Mouse (Mus musculus) kidney, postnatal 25 days (tissue): ENCODE results near the gene Sgsm2.

Experiments used
- DNase-seq, 2 experiments: peaks; one replicate each; pipeline ENCODE4 v3.0.0; 2021; ENCODE audit warnings: mixed read lengths in 2 of 2

Gene Sgsm2

DNA sequence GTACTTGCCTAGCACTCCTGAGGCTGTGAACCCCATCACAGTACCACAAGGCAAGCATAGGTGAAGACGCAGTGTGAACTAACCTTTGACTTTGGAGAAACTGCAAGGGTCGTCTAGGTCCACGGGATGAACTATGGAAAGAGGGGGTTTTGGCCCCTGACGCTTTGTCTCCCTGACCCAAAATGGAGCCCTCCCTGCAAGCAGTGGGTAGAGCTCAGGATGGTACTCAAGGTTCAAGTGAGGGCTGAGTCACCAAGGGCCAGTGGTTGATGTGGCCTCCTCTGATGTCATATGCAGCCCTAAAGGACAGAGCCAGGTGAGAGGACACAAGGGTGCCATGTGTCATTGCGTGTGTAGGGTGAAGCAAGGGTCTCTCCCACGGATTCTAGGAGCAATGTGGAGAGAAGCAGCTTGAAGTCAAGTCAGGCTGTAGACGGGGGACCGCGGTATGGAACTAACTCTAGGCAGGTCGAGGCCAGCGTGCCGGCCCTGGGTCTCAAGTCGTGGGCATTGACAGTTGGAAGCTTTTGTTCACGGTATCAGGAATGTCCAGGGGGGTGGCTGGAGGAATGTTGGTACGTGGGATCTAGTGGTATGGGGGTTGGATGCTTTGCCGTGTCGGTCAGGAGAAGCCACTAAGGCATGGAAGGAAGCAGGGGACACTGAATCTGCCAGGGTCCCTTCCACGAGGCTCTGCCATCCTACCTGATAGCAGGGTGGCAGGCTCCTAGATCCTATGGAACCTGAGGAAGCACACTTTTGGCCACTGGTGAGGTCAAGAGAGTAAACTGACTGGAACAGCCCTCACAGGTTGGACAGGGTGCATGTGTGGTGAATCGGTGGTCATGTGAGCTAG, 56.8 kb downstream of the Sgsm2 start:
- DNase-seq, result no peak

DNA sequence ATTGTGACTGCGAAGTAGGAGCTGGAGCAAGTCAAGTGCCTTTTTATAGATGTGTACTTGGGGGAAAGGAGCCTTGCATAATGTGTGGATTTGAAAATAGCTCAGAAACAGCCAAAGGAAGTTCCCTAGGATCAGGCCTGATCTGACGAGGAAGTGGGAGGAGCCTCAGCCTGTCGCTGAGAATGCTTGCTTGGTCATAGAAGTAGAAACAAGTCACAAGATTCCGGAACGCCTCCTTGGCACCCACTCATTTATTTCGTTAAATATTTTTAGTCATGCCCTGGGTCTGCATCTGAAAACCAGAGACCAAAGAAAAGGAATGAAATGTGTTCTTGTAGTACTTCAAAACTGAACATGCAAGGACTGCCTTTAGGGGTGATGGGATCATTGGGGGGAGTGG, 57.9 kb downstream of the Sgsm2 start:
- peak; percentile 92 to 95 for DNase-seq

DNA sequence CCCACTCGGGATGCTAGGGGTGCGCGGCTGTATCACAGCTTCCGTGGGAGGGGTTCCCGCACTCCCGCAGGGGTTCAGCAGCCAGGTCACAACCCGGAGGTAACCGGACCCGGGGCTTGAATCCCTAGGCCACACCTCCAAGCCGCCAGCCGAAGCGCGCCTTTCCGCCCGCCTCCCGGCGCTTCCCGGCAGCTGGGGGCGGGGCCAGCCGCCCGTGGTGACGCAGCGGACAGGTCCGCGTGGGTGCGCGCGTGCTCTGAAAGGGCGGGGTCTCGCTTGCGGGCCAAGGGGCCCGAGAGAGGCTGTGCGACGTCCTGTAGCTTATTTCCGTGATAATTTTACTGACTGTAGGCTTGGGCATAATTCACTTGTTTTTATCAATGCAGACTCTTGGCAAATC, 58.4 kb downstream of the Sgsm2 start:
- peak; percentile 93 to 98 for DNase-seq

DNA sequence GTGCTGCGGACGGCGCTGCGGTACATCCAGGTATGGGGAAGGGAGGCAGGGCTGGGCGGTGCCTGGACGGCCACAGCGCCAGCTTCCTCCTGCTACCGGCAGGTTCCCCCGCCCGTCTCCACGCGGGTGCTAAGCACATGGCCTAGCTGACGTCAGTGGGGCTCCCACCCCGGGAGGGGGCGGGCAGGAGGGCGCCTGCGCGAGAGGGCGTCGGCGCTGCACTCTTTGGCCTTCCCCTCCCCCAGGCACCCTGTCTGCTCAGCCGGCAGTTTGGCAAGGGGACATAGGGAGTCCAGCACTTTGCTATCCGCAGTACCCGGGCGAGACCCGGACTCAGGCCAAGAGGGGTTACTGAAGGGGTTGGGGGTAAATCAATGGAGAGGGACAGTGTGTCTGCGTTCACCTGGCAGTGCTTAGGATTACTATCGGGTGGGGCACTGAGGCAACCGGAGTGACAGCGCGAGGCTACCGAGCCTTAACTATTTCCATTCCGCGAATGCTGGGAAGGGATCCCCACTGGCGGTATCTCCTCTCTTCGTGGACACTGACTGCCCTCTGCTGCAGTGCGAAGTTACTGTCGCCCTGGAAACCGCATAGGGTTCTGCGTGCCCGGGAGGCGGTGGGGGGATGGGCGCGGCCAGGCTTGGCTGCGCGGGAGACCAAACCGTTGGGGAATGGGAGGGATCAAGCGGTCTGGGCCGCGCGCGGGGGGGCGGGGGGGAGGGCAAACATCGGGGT, 59.0 kb downstream of the Sgsm2 start:
- DNase-seq, result peak; percentile 95 to 99

DNA sequence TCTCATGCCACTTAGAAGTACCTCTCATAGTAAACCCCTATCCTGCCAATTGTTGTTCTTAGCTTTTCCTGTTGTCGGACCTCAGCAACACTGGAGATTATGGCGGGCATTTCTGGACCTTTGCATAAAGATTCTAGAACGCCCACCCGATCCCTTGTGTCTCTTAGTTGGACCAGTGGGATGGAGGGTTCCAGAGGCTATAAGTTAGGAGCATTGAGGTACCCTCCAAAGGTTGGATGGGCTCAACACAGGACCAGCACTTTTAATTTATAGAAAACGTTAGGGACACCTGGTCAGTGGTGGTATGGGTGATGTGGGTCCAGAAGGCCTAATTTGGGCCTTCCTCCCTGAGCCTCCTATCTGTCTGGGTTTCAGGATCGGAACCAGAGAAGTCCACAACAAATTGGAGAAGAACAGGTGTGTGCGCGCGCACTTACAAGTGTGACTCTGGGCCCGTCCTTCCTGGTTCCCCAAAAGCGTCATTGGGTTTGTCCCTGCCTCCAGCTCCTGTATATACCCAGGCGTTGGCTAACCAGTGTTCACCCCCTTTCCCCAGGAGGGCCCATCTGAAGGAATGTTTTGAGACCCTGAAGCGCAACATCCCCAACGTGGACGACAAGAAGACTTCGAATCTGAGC, 59.7 kb downstream of the Sgsm2 start:
- DNase-seq, result no peak

DNA sequence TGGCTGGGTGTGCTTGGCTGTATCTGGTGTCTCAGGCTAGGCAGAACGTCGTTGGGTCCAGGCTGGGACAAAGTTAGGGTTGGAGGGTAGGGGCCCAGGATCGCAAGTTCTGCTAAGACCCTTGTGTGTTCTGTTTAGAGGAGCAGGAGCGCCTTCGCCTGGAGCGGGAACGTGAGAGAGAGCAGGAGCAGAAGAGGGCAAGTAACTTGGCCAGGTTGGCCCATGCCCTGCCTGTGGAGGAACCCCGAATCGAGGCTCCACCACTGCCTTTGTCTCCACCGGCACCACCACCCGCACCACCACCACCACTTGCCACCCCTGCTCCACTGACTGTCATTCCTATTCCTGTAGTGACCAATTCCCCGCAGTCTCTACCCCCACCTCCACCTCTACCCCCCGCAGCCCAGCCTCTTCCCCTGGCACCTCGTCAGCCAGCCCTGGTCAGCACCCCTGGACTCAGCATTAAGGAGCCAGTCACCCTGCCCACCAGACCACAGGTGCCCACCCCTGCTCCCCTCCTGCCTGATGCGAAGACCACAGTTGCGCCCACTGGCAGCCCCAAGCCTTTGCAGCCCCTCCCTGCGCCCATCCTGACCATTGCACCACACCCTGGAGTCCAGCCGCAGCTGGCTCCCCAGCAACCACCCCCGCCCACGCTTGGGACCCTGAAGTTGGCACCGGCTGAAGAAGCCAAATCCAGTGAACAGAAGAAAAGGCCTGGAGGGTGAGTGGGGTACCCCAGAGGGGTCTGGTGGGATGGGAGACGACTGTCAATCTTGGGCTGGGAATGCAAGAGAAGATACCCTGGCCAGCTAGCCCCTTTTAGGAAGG, 60.4 kb downstream of the Sgsm2 start:
- peak in 1 of 2 experiments; percentile 36 for DNase-seq

DNA sequence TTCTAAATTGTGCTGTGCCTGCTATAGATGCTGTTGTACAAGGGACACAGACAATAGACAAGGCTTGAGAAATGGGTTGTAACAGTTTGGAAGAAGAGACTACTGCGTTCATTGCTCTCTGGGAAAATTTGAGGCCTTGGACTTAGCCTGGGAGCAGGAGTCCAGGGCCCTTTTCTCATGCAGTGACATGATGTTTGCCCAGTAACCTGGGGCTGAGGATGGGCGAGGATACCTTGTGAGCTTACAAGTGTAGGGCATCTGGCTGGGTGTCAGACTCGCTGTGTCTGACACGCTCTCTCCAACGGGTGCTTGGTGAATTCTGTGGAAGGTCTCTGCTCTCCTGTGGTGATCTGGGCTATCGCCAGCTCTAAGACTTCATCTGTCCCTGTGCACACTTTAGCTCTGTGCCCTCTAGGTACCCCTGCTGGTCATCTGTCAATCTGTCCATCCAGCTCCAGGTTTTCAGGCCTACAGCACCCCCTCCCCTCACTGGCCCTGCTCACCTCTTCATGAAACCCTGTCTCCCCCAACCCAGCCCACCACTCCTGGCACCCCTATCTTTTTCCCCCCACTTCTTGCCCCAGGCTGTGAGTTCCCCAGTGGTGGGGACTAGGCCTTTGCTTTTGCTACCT, 61.2 kb downstream of the Sgsm2 start:
- DNase-seq, result peak in 1 of 2 experiments; percentile 38

DNA sequence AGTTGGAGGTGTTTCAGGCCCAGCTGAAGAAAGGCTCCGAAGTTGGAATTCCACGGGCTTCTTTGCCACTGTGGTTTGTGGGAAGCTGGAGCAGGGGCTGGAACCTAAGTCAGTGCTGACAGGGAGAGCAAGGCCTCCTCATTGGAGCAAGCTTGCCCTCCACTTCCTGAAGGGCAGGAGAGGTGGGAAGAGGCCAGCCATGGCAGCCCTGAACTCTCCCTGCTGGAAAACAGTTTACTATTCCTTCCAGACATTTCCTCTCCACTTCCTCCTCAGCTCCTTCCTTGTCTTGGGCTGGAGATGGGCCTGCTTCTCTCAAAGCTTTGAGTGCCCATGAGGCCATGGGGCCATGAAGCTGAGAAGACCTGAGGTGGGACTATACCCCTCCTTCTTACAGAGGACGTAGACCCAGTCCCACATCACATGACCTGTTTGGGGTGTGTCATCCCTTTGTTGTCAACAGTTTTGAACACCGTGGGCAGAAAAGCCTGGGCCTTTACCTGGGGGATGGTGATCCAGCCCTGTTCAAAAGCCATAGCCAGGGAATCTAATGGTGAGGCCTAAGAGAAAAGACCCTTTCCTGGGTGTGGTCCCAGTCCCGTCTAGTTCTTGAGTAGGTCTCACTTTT, 62.1 kb downstream of the Sgsm2 start:
- DNase-seq, result peak in 1 of 2 experiments; percentile 62

DNA sequence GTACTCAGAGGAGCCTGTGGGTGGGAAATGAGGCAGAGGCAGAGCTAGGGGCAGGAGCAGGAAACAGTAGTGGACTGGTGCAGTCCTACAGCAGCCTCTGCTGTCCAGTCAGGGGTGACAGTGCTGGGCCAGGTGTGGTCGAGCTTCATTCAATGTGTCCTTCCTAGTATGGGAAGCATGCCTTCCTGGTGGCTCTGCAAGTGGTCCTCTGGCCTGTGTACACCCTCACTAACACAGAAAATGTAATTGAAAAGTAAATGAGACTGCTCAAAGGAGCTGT, 62.6 kb downstream of the Sgsm2 start:
- peak in 1 of 2 experiments; percentile 38 for DNase-seq

DNA sequence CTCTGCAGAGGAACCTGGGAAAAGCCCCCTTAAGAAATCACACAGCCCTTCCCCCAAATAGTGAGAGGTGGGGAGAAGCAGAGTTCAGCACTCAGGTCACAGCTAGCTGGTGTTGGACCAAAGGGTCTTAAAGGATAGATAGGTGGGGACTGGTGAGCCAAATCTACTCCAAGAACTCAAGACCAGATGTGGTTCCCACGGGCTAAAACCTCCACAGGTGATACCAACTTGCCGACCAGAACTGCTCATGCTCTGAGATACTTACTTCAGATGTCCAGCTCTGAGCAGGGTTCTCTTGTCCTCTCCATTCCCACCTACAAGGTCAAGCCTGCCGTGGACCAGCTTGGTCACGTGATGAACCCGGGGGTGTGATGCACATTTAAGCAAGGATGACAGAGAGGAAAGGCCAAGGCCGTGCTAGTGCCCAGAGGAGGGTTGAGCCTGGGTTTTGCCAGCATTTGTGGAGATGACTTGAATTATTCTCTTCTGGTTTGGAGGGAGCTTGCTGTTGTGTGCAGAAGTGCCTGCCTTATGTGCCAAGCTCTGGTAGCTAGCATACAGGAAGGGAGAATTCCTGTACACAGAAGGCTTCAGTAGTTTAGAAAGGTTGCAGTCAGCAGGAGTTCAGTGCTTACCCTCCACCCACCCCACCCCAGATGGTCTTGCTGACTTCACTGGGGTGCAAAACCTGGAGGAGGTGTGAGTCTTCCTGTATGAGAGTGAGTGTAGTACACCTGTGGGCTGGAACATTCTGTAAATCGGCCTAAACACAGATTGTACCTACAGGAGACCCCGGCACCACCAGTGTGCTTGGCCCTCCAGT, 63.1 kb downstream of the Sgsm2 start:
- peak; percentile 54 to 77 for DNase-seq

DNA sequence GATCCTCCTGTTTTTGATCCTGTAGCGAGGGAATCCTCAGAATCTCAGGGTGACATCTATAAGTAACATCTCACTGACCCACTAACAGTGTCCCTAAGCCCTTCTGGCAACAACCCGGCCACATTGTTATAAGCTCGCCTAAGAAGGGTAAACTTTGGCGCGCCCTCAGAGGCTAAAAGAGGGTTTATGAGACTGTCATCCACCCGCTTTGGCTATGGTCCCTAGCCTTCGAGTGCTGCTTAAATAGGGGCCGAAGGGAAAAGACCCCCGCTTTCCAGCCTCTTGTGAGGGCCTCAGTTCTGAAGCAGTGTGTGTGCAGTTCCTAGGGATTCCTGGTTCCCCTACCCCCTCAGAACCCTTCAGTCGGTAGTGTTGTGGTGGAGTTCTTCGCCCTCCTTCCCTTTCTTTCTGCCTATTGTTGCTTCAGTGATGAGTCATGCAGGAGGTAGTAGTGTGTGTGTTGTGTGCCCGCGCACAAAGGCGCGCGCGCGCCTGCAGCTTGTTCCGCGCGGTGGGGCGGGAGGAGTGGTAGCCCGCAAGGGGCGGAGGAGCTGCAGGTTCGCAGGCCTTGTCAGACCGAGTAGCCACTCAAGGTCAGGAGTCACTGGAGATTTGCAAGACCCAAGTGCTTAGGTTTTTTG, 64.2 kb downstream of the Sgsm2 start:
- peak; percentile 66 to 90 for DNase-seq

DNA sequence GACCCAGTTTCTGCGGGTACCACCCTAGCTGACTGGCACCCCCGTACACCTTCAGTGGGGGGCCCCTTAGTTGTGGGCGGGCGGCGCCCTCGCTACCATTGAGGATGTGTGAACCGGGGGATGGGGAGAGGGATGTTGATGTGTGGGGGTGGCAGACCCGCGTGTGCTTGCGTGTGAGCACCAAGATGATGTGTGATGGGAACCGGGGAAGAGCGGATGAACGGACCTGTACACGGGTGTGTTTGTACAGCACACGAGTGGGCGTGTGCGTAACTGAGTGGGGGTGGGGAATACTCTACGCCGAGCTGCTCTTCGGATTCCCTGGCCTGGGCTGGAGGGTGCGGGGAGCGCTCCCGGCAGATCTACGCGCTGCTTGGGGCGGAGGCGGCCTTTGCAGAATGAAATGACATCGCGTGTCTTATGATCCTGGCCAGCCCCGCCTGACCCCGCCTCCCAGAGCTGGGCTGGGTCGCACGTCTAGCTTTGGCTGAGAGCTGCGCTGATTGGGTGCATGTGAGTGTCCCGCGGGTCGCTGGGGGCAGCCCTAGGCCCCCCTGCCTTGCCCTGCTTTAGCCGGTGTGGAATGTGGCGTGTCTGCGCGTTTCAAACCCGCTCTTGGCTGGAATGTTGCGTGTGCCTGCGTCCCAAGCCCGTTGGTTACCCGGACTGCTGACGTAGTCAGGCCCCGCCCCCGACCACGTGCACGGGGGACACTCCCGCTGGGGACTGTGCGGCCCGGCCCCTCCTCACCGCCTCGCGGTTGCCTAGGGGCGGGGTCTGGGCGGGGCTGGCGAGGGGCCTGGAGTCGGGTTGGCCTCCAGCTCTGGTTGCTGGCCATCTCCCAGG, 65.0 kb downstream of the Sgsm2 start:
- peak; percentile 99 to 100 for DNase-seq

DNA sequence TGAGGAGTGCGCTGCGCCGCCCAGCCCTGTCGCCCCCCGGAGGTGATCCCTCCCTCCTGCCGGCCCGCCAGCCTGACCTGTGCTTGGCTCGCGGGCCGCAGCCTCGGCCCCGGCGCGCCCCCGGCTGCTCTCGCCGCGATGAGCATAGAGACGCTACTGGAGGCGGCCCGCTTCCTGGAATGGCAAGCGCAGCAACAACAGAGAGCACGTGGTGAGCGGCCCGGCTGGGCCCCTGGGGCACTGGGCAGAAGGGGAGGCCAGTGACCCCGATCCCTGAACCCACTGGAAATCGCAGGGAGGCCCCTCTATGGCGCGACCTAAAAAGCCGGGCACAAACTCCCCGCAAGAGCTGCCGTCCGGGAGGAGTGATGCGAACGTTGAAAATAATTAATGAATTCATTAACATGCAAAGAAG, 65.7 kb downstream of the Sgsm2 start:
- DNase-seq, result peak; percentile 60 to 89

DNA sequence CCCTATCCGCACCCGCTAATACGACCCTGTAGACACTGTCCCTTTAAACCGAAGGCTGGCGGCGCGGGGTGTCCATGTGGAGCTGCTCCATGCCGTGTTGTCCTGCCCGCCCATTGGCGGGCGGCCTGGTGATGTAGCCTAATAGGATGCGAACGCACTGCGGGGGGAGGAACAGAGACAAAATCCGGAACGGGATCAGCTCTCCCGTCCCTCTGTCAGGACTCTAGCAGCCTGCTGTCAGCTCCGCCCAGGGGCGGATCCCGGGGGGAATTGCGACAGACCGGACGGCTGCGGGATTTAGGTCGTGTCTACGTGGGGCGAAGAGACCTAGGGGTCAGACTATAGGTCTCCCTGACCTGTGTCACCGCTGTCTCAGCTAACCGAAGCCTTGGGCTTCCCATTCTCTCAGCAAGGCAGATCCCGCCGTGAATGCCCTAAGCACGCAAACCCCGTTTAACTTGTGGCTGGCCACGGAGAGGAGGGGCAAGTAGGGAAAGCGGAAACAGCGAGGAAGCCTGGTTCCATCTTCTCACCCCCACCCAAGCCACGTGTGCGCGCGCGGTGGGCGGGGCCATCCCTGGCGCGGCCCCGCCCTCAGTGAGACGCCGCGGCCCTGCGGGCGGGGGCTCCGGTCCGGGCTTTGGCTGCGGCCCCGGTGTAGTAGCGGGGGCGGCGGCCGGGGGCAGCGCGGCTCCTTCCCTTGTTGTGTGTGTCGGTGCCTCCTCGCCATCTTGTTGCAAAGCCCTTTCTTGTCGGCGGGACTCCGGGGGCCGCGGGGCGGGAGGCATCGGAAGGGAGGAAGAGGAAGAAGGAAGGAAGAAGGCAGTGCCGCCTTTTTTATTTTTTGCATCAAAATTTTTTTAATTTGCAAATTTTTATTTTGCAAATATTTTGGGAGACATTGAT, 66.4 kb downstream of the Sgsm2 start, which contains the start of gene Mnt:
TSS of gene Mnt (plus strand) at position 665 of the 906 bp plus-strand sequence.
- DNase-seq, result peak; percentile 99 to 100

DNA sequence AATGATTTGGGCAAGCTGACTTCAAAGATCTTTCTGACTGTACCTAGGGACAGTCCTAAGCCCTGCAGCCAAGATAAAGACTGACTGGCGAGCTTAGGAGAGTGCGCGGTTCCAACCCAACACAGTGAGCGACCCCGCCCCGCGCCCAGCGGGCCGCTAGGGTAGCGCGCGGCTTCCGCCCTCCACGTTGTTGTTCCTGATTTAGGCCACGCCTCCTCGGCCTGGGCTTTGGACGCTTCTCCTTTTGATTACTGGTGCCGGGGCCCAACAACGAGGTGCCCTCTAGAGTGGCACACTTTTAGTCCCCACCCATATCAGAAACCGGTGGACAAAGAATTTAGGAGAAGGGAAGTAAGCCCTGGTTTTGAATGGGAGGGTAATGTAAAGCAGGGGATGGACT, 67.0 kb downstream of the Sgsm2 start:
- DNase-seq, result peak; percentile 88 to 94

DNA sequence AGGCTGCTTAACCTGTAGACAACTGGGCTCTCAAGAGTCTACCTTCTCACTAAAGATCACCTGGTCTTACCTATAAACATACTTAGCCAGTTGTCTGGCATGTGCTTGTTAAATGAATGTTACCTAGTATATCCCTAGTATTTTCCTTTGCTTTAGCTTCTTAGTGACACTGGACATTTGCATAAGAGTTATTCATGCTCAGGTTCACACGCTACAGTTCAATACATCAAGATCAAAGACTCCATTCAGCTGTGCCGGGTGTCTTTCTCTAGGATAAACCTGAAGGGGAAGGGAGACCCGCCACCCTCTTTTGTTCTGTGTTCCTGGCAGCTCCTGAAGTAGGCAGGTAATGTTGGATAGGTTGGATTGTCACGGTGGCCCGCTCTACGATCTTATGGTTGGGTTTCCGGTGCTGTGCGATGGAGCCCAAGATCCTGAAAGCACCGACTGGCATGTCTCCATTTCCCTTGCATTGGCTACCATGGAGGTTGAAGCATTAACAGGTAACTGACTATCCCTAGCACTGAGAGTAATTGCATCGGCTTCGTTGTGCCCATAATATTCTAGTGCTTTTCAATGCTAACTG, 67.8 kb downstream of the Sgsm2 start:
- DNase-seq, result no peak

DNA sequence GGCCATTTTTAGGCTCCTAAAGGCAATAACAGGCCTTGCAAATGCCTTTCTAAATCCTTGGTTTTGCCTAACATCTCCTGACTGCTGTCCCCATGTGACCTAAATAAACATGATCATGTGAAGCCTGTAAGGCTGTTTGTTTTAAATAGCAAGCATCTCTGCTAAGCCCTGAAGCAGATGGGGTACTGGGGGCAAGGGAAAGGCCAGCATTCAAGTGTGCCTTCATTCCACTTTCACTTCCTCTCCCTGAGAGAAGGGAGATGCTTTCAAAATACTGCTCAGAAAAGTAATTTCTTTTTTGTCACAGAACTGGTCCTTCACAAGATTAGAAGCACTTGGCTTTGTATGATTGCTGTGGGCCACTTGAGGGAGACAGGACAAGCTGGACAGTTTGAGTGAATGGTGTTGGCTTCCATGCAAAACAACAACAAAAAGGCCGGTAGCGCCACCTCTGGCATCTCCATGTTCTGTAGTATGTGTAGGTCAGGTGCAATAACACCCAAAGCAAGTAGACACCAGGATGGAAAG, 68.4 kb downstream of the Sgsm2 start:
- DNase-seq, result peak in 1 of 2 experiments; percentile 39
